13 mouse cellular contexts compared by ENCODE assay signal in genomic region chr16:32668030-32668429, GRCm38 (mm10). TPM values are rescaled to one million over a fixed set of nuclear protein-coding genes. Genes with fewer than 3 reads are reported as not detected.
A peak's percentile ranks its signal among the peaks of the same experiment; 100 is the strongest.
DNase-seq lines count a peak whose midpoint lies in the region; ATAC-seq and TF ChIP-seq lines count a peak whose summit lies in the region.
"Had no signal": no experiment of that assay in that cellular context is flagged by ENCODE, and none has a peak within 500 bp of the region (broad histone marks: within the 10 kb centered on the region; RNA-seq: fewer than 3 reads in every experiment).

No protein-coding gene starts in this region.

- no peak for ATAC-seq in heart, embryonic 12.5 days (ENCODE audit: insufficient number of reproducible peaks, low FRiP score)
- ATAC-seq: CD4-positive, CD25-positive, alpha-beta regulatory T cell, adult 4 months; hindbrain, embryonic 16.5 days had no signal

- H3K36me3 ChIP-seq in heart, embryonic 12.5 days = peaks cover 28% of the 10 kb centered on the region
- H3K36me3 ChIP-seq in myocyte (ENCODE audit: control insufficient read depth, insufficient read depth) = no peaks in the 10 kb centered on the region

- no peaks in the 10 kb centered on the region for H3K9me3 ChIP-seq in heart, embryonic 12.5 days (replicated peaks)
- H3K9me3 ChIP-seq: kidney, embryonic 15.5 days; limb, embryonic 13.5 days; neural tube, embryonic 12.5 days had no signal

- intact Hi-C loops in heart, postnatal 36 days (cut with DNase I) = no loop called here

- no peak overlapping the region for H3K9ac ChIP-seq in heart, embryonic 12.5 days
- H3K9ac ChIP-seq: kidney, embryonic 15.5 days; neural tube, embryonic 12.5 days had no signal

- H3K27ac ChIP-seq in heart, embryonic 12.5 days (ENCODE audit: poor library complexity, severe bottlenecking) = peak overlapping the region; percentile 12; the same call in 1 of the 2 replicates
- H3K27ac ChIP-seq: limb, embryonic 13.5 days; neural tube, embryonic 12.5 days had no signal

- TF ChIP-seq POLR2A in myocyte (IDR thresholded peaks at IDR 0.05; ENCODE audit: insufficient read length, low read depth) = no peak

- peaks cover 87% of the 10 kb centered on the region for H3K4me1 ChIP-seq in heart, embryonic 12.5 days (replicated peaks)

- DNase-seq in heart, postnatal 36 days = no peak
- peak; percentile 2 for DNase-seq in urinary bladder, postnatal 14 days (ENCODE audit: low spot score)
- DNase-seq in urinary bladder, postnatal 10 days (ENCODE audit: low spot score) = no peak
- DNase-seq in embryo, embryonic 9.5 days (ENCODE audit: extremely low spot score) = no peak
- DNase-seq in gastrocnemius, adult 8-10 months (ENCODE audit: low spot score in 2 of 2) = no peak
- DNase-seq: layer of hippocampus, adult 9-11 months had no signal

- no peak overlapping the region for H3K4me2 ChIP-seq in heart, embryonic 12.5 days
- peak overlapping the region; percentile 40 for H3K4me2 ChIP-seq in myocyte (ENCODE audit: low read depth)
- H3K4me2 ChIP-seq: kidney, embryonic 15.5 days; limb, embryonic 13.5 days; neural tube, embryonic 12.5 days had no signal

- no peak overlapping the region for H3K4me3 ChIP-seq in heart, embryonic 12.5 days
- H3K4me3 ChIP-seq in myocyte = no peak overlapping the region
- H3K4me3 ChIP-seq: kidney, embryonic 15.5 days; limb, embryonic 13.5 days; neural tube, embryonic 12.5 days had no signal

- H3K79me2 ChIP-seq in myocyte (ENCODE audit: control insufficient read depth, insufficient read depth) = no peaks in the 10 kb centered on the region

- H3K27me3 ChIP-seq in heart, embryonic 12.5 days (replicated peaks) = peaks cover 7% of the 10 kb centered on the region; the same call in 1 of the 2 replicates
- no peaks in the 10 kb centered on the region for H3K27me3 ChIP-seq in myocyte (ENCODE audit: control insufficient read depth, insufficient read depth, insufficient read length)
- H3K27me3 ChIP-seq: kidney, embryonic 15.5 days; limb, embryonic 13.5 days; neural tube, embryonic 12.5 days had no signal

- 80% methylated on average over 10 of the region's 10 CpGs for WGBS in heart, embryonic 12.5 days

- H3ac ChIP-seq in myocyte (ENCODE audit: control insufficient read depth, insufficient read length) = no peak overlapping the region

TF ChIP-seq in myocyte, 11 proteins besides CTCF, POLR2A, EP300 and RAD21:
- TF ChIP-seq E2F4 (IDR thresholded peaks at IDR 0.05; ENCODE audit: insufficient read depth) (no peak), MYOD1 (IDR thresholded peaks at IDR 0.05; ENCODE audit: control insufficient read depth in 1 of 3, insufficient read length in 2 of 3, low read depth in 2 of 3) (peak in 2 of 3 experiments; percentile 59 to 69), MYOG (IDR thresholded peaks at IDR 0.05; ENCODE audit: control insufficient read depth in 1 of 3, insufficient read depth in 1 of 3, insufficient read length in 2 of 3, low read depth in 2 of 3) (peak in 2 of 3 experiments; percentile 26 to 58)

RNA-seq across cellular contexts. Expression of gene Tnk2, which starts 24.4 kb away (rescaled TPM):
- 6.7 and 8.4 TPM in 2 replicates for polyA plus RNA-seq in heart, embryonic 12.5 days (2016; fragmentation: Nextera tagmentation; extraction: Ambion mirVana)
- total RNA-seq in heart, postnatal 36 days (2021) = 10 to 100 TPM; 18.0 to 19.8 TPM
- 35.0 TPM for polyA plus RNA-seq in myocyte (2012; fragmentation: generic; extraction: Trizol)
- 10 to 100 TPM; 43.7 to 58.1 (median 46.2) TPM for total RNA-seq in gastrocnemius, adult 8-10 months (2022)

RNA-seq across cellular contexts. Expression of gene Tfrc, which starts 59.3 kb away (rescaled TPM):
- polyA plus RNA-seq in heart, embryonic 12.5 days (2016; fragmentation: Nextera tagmentation; extraction: Ambion mirVana) = 52.5 and 58.2 TPM in 2 replicates
- 100 to 1,000 TPM in 1 of 2 experiments, 10 to 100 TPM in 1; 55.9 to 114 TPM for total RNA-seq in heart, postnatal 36 days (2021)
- polyA plus RNA-seq in myocyte (2012; fragmentation: generic; extraction: Trizol) = 55.4 TPM
- 10 to 100 TPM; 46.2 to 82.1 (median 70.2) TPM for total RNA-seq in gastrocnemius, adult 8-10 months (2022)
